Mouse (Mus musculus): ENCODE measurements at regions not wholly inside any gene's neighbourhood (a gene's known extent, or its start where the extent isn't known, plus 50 kb on each side); places are given as distances from the start of the nearest gene placed in this dataset.

DNA sequence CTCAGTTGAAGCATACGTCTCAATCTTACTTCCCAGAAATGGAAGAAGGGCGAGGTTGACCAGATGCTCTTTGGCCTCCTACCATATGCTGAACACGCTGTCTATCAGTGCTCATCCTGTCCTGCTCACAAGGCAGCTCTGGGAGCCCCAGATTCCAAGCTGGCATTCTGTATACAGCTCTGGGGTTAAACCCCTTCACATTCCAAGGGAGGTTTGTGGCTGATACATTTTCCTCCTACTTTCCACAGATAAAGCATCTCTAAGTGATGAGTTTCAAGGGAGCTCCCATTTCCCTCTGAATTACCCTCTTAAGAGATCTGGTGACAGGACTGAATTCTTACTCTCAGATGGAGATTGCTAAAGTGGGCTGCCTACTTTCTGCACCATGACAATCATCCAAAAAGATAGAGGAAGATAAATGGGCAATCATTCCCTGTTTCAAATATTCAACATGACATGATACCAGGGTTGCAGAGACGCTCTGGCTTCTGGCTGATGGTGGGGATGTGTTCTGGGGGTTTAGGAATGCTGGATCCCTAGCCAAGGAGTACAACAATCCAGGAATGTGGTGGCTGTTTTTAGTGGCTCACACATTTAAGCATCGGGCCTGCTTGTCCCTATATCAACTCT, 138.7 kb upstream of the Bmp4 start:
- no peak for DNase-seq (ENCODE audit: low spot score in 2 of 2)

DNA sequence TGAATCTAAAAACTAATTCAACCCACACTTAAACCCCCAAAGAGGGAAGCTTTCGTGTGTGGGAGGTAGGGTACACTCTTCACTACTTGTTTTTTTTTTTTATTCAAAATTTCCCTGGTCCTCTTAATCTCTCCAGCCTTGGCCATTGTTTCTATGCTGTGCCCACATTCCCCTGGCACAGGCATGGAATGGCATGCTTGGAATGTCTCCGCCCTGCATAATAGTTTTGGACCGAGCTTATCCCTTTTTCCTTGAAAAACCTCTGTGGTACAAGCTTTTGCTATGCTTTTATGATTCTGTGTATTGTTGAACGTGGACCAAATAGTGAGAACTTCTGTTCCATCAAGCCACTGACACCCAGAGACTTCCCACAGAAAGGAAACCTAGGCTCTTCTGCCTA, 126.8 kb upstream of the Bmp4 start:
- no peak for DNase-seq (ENCODE audit: low spot score in 2 of 2)

GRCm38 (mm10) chr14:46516285-46516684, 125.8 kb upstream of the Bmp4 start:
- no peak for DNase-seq (ENCODE audit: low spot score in 2 of 2)

GRCm38 (mm10) chr14:46514262-46514932, 123.9 kb upstream of the Bmp4 start:
- no peak for DNase-seq (ENCODE audit: low spot score in 2 of 2)

- DNase-seq (ENCODE audit: low spot score in 2 of 2) = no peak
Measured at GRCm38 (mm10) chr14:46512118-46512517, 121.6 kb upstream of the Bmp4 start.

GRCm38 (mm10) chr14:46508871-46509270, 118.4 kb upstream of the Bmp4 start:
- DNase-seq (ENCODE audit: low spot score in 2 of 2) = no peak

DNA sequence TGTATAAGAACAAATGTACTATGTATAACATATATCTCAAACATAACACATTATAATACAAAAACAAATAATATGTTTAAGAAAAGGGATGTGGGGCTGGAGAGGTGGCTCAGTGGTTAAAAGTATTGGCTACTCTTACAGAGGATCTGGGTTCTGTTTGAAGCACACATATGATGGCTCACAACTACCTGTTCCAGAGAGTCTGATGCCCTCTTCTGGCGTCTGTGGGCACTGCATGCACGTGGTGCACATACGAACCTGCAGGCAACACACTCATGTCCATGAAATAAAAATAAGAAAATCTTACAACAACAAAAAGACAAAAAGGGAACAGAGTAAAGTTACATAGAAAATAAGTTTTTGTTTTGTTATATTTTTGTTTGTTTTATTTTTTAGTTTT, 114.8 kb upstream of the Bmp4 start:
- DNase-seq (ENCODE audit: low spot score in 2 of 2) = no peak

- DNase-seq (ENCODE audit: low spot score in 2 of 2) = no peak
Measured at GRCm38 (mm10) chr14:46491601-46492000, 101.1 kb upstream of the Bmp4 start.

- no peak for DNase-seq (ENCODE audit: low spot score in 2 of 2)
Measured at GRCm38 (mm10) chr14:46491182-46491581, 100.7 kb upstream of the Bmp4 start.

DNA sequence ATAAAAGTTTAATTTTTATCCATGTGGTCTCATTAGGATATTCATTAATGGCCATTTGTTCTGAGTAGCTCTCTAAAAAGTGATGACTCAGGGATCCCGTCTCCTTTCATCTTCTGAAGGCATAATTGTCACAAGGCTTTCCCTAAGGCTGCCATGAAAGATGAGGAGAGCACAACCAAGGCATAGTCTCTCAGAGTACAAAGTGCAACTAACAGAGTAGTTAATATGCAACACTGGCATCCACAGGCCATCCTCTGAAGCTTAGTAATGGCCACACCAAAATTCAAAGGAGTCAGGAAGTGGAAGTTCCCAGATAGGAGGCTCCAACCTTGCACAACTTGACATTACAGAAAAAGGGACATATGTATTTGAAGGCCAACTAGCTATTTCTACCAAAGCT, 97.1 kb upstream of the Bmp4 start:
- DNase-seq (ENCODE audit: low spot score in 2 of 2) = no peak

DNA sequence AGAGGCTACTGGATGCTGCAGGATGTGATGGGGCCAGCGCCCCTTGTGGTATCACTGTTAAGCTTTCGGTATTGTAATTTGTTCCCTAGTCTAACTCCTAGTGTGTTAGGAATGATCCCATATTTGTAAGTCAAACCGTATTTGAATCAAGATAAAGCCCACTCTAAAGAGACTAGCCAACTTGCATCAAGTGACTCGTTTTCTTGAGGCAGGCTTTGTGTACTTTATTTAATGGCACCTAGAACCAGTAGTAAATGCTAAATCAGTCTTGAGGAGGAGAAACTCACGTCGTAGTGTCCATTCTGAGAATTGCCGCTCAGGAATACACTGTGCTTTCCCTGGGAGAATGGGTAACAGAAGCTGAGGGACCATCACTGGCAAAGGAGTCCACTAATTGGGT, 89.9 kb upstream of the Bmp4 start:
- no peak for DNase-seq (ENCODE audit: low spot score in 2 of 2)

DNA sequence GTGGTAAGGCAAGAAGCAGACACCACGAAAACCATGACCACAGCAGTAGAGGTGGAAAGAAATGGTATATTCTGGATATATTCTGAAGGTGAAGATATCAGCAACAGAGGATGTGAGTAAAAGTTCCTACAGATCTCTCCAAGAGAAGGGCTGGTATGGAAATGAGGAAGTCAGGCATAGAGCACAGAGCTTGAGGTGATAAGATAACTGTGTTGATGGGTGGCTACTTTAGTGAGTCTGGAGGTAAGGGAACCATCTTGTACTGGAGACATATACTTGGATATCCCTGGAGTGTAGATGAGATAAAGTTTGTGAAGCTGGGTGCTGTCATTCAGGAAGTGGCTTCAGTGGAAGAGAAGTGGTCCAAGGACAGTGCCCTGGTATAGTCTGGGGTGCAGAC, 85.5 kb upstream of the Bmp4 start:
- DNase-seq (ENCODE audit: low spot score in 2 of 2) = no peak

GRCm38 (mm10) chr14:46462967-46463366, 72.5 kb upstream of the Bmp4 start:
- DNase-seq (ENCODE audit: low spot score in 2 of 2) = no peak

DNA sequence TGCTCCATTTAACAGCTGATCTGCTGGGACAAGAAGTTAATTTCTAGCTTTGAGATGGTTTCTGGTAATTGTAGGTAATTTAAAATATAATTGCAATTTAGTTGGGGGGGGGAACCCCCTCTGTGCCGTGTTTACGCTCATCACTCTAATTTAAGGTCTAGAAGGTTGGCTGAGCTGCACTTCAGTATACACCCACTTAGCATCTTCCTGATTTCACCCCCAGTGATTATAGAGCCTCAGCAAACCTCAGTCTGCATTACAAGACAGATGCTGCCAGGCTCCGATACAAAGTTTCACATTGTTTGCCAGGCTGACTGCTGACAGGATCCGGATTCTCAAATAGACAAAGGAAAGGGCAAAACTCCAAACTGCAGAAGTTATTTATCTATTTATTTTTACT, 71.5 kb upstream of the Bmp4 start:
- DNase-seq (ENCODE audit: low spot score in 2 of 2) = no peak

GRCm38 (mm10) chr14:46454500-46454899, 64.0 kb upstream of the Bmp4 start:
- no peak for DNase-seq (ENCODE audit: low spot score in 2 of 2)

DNA sequence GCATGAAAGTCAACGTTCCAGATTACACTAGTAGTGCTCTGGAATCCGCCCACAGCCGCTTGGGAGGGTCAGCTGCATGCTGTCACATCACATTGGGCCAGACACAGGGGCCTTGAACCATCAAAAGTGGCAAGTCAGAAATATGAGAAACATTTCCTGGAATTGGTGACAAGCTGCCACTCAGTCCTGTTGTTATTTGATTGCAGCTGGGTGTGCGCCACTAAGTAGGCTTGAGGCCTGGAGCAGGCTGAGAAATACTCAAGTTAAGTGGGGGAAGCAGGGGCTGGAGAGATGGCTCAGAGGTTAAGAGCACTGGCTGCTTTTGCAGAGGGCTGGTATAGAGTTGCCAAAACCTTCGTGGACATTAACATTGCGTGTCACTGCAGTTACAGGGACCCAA, 51.2 kb upstream of the Bmp4 start:
- DNase-seq (ENCODE audit: low spot score in 2 of 2) = no peak
